Mouse (Mus musculus): ENCODE data around the gene Pex1.

DNA sequence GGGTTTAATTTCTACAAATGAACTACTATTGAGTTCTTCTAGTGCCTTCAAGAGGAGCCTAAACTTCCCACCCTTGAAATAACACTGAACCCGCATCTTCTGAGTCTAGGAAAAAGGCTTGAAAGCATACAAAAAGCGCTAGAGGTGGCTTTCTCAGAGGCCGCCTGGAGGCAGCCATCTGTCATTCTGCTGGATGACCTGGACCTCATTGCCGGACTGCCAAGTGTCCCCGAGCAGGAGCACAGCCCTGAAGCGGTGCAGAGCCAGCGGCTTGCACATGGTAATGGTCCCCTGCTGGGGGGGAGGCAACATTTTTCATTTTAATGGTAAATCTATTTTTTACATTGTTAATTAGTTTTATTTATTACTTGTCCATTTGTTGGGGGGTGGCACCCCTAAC is 24.6 kb downstream of the Pex1 start:
- no peak for TF ChIP-seq CTCF (IDR thresholded peaks at IDR 0.05; ENCODE audit: low read depth, low read length)
- no peak for TF ChIP-seq GATA1 (IDR thresholded peaks at IDR 0.05; ENCODE audit: borderline replicate concordance, low read length)
